Mouse (Mus musculus) splenic B cell, adult 2 months (primary cell): Measurements from ENCODE around the gene Fnip2.

Experiments used
- DNase-seq: peaks from one replicate; pipeline ENCODE4 v3.0.0-alpha.2; 2011; ENCODE audit warnings: low read depth, low spot score
- H3K27me3 ChIP-seq: 2 replicates; pipeline ENCODE4 v1.6.1; 2012; ENCODE audit warnings: mild to moderate bottlenecking, low read length, moderate library complexity, mixed read lengths; ENCODE audit not compliant: control insufficient read depth, poor library complexity, insufficient read depth, severe bottlenecking
- H3K36me3 ChIP-seq: 2 replicates; pipeline ENCODE4 v1.6.1; 2012; ENCODE audit warnings: mild to moderate bottlenecking, low read length, moderate library complexity, mixed read lengths; ENCODE audit not compliant: control insufficient read depth, poor library complexity, insufficient read depth, severe bottlenecking

Gene Fnip2

DNA sequence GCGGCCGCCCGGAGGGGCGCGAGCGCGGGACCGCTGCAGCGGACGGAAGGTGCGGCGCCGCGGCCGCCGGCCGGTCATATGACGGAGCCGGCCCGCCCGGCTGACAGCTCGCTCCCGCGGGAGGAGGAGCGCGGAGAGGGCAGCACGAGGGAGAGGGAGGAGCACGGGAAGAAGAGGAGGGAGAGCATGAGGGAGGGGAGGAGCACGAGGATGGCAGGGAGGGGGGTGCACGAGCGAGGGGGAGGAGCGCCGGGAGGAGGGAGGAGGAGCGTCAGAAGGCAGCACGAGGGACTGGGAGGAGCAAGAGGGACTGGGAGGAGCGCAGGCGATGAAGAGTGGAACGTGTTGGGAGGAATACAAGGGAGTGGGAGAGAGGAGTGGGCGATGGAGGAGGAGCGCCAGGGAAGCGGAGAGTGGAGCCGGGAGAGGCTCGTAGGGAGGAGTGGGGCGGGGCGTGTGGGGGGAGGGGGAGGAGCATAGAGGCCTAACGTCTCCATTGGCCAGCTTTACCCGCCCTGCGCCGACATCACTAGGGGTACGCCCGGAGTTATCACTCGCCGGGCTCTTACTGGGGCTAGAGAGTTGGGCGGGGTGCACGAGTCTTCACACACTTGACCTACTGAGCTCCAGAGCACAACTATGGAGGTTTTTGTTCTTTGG, at the start of gene Fnip2:
Gene Fnip2 (minus strand): TSS at position 94 of the 660 bp plus-strand sequence.
- H3K27me3 ChIP-seq, result no peaks in the 10 kb centered on the region
- no peaks in the 10 kb centered on the region for H3K36me3 ChIP-seq
- DNase-seq, result peak; percentile 57

- Histone ChIP-seq H3K36me3 (peaks cover 11% of the 10 kb centered on the region), H3K27me3 (no peaks in the 10 kb centered on the region)
- no peak for DNase-seq
Measured at GRCm38 (mm10) chr3:79609886-79610285, 42.3 kb upstream of the Fnip2 start.

DNA sequence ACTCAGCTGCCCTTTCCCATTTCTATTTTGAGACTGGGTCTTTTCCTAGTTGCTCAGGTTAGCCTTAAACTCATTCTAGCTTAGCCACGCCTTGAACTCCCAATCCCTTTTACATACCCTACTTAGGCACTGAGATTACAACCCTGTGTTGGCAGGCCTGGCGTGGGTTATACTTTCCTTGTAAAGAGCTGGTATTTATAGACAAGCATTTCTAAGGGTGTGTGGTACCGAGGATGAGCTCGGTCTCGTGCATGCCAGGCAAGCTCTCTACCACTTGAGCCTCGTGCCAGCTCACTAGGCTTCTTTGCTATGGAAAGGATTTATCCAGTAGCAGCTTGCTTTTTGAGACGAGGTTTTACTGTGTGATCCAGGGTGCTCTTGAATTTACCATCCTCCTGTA, 27.9 kb upstream of the Fnip2 start:
- H3K36me3 ChIP-seq, result peaks cover 12% of the 10 kb centered on the region
- no peak for DNase-seq
- H3K27me3 ChIP-seq, result no peaks in the 10 kb centered on the region

DNA sequence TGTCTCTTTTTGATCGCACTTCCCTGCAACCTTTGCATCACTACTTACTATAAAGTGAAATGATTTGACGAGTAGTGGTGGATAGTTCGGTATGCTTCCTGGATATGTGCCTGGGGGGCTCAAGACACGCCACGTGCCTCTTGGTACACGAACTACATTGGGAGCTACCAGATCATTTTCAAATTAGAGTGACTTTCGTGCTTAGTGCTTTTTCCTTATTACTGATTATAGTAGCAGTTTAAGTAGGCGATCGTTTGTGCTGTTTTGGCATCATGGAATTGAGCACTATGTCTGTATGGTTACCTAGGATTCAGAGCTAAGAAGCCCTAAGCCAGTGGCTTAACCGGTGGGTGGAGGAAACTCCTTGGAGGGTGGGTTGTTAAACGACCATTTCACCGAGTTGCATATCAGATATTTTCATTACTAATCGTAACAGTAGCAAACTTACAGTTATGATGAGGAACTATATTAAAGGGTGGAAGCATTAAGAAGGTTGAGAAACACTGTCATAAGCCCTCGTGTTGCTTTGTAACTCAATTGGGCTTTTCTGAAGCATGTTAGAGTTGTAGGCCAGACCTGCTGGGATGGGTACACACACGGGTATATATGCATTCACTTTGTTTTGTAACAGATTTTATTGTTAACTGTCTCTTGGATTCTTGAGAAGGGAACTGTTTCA, 24.3 kb upstream of the Fnip2 start:
- DNase-seq, result no peak
- Histone ChIP-seq H3K36me3 (peaks cover 8% of the 10 kb centered on the region), H3K27me3 (no peaks in the 10 kb centered on the region)

GRCm38 (mm10) chr3:79590863-79591792, 23.5 kb upstream of the Fnip2 start, which contains the start of gene Ppid:
TSS of gene Ppid (plus strand) at chr3:79591342.
- Histone ChIP-seq H3K27me3 (no peaks in the 10 kb centered on the region), H3K36me3 (peaks cover 2% of the 10 kb centered on the region)
- DNase-seq, result peak; percentile 87

DNA sequence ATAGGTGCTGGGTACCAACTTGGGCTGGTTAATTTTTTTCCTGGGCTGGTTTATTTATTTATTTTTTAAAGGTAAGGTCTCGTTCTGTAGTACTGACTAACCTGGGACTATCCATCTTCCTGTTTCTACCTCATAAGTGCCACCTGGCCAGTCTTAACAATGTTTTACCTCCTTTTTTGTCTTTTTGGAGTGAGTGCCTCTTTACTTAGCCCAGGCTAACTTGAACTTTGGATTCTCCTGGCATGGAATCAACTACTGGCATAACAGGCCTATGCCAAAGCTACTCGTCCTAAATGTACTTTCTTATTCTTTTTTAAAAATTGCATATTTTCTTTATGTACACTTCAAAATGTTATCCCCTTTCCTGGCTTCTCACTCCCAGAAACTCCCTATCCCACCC, 22.1 kb upstream of the Fnip2 start:
- Histone ChIP-seq H3K36me3 (no peaks in the 10 kb centered on the region; the same call in 1 of the 2 replicates), H3K27me3 (no peaks in the 10 kb centered on the region)
- no peak for DNase-seq

GRCm38 (mm10) chr3:79586804-79587203, 19.2 kb upstream of the Fnip2 start:
- peak; percentile 93 for DNase-seq
- no peaks in the 10 kb centered on the region for H3K36me3 ChIP-seq
- H3K27me3 ChIP-seq, result no peaks in the 10 kb centered on the region

DNA sequence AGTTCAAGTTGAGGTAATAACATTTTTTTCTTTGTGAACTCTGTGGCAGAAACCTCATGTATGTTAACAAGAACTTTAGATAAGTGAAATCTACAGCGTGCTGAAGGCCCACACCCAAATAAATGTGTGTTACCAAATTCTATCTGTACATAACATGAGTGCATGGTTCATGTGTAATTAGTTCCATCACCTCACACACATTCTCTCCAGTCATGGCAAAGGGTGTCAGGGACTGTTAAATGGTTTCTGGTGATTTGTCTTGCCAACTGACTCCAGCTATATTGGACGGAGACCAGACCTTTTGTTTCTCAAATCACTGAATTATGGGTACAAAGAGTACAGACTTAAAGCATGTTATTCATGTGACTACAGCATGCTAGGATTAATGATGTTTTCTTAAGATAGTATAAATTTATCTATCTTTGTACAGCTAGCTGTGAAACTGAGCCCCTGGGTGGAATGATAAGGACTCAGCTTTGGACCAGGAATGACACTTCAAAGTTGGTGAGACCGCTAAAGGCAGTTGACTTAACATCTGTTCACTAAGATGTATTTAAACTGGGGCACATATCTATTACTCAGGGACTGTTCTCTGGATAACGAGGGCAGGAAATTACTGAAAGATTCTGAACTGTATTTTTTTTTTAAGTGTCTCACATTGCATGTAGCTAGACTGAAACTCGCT, 12.4 kb upstream of the Fnip2 start:
- no peak for DNase-seq
- peaks cover 4% of the 10 kb centered on the region for H3K27me3 ChIP-seq
- no peaks in the 10 kb centered on the region for H3K36me3 ChIP-seq

- peaks cover 4% of the 10 kb centered on the region for H3K27me3 ChIP-seq
- no peaks in the 10 kb centered on the region for H3K36me3 ChIP-seq
- no peak for DNase-seq
Measured at GRCm38 (mm10) chr3:79578164-79578563, 10.6 kb upstream of the Fnip2 start.

GRCm38 (mm10) chr3:79577606-79578005, 10.0 kb upstream of the Fnip2 start:
- DNase-seq, result no peak
- Histone ChIP-seq H3K36me3 (no peaks in the 10 kb centered on the region), H3K27me3 (peaks cover 4% of the 10 kb centered on the region)

- H3K27me3 ChIP-seq, result peaks cover 4% of the 10 kb centered on the region
- DNase-seq, result no peak
- H3K36me3 ChIP-seq, result no peaks in the 10 kb centered on the region
Measured at GRCm38 (mm10) chr3:79576865-79577264, 9.3 kb upstream of the Fnip2 start.

DNA sequence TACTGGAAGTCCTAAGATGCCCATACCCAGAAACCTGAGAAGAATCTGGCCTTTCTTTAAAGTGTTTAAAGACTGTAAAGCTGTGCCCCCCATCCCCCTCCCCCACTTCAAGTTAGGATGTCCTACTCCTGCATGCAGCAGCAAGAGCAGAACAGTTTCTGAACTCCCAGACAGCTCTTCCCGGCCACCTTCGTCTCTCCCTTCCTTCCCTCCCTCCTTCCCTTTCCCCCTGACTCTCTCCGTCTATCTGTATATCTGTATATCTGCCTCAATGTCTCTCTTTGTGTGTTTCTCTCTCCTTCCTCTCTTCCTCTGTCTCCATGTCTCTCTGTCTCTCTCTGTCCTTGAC, 8.8 kb upstream of the Fnip2 start:
- Histone ChIP-seq H3K27me3 (peaks cover 4% of the 10 kb centered on the region), H3K36me3 (no peaks in the 10 kb centered on the region)
- no peak for DNase-seq

DNA sequence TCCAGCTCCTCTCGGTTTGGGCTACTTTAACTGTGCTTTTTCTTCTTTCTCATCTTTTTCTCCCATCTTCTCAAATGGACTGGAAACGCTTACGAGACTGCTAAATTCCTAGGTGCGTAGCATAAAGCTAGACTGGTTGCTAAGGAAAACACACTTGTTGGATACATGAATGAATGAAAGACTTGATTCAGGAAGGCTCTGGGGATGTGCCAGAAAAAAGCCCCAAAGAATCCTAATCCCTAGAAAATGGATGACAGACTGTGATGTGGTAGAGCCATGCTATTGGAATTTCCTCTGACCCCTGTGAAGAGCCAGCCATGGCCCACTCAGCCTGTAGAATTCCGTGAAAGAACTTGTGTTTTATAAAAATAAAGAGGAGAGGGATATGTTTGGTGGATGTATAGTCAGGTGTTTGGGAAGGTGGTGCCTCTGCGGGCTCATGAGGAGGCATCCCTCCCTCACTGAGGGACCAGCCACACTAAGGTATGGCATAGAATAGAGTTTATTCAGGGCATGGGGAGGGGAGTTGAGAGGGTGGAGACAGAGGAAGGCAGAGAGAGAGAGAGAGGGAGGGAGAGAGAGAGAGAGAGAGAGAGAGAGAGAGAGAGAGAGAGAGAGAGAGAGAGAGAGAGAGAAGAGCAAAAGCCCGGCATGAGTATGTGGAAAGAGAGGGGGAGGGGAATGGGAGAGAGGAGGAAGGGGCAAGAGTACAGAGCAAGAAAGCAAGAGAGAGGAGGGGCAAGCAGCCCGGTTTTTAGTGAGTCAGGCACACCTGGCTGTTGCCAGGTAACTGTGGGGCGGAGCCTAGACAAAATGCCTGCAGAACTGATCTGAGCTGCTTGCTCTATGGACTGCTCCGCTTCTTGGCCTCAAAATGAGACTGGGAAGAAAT, 8.2 kb upstream of the Fnip2 start:
- H3K27me3 ChIP-seq, result peaks cover 4% of the 10 kb centered on the region
- DNase-seq, result no peak
- H3K36me3 ChIP-seq, result no peaks in the 10 kb centered on the region

DNA sequence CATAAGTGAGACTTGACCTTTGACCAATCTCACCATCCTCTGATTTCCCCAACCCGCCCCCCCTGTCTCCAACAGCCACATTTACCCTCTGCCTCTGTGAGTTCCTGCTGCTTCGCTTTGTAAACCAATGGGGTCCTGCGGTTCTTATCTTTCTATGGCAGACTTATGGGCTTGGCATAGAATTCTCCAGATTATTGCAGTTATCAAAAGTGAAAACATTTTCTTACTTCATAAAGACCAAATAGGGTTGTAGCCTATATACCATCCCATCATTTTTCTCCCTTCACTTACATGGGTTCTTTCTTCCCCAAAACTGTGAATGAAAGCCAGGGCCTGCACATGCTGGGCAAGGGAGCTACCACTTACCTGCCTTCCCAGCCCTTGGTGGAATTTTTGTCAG, 6.7 kb upstream of the Fnip2 start:
- no peak for DNase-seq
- Histone ChIP-seq H3K36me3 (no peaks in the 10 kb centered on the region), H3K27me3 (peaks cover 4% of the 10 kb centered on the region)
